Mouse (Mus musculus) skeletal muscle tissue, adult 2 months (tissue): ENCODE measurements around the gene Col4a4.

Source experiments
- DNase-seq: peaks from one replicate; pipeline ENCODE4 v3.0.0-alpha.2; 2012; ENCODE audit warnings: low read depth, low spot score

The Col4a4 gene

GRCm38 (mm10) chr1:82414434-82415045, 172.1 kb downstream of the Col4a4 start:
- no peak for DNase-seq

GRCm38 (mm10) chr1:82412085-82412484, 174.6 kb downstream of the Col4a4 start:
- no peak for DNase-seq

GRCm38 (mm10) chr1:82411521-82411920, 175.1 kb downstream of the Col4a4 start:
- no peak for DNase-seq

GRCm38 (mm10) chr1:82410548-82410947, 176.1 kb downstream of the Col4a4 start:
- DNase-seq = no peak

GRCm38 (mm10) chr1:82409271-82409670, 177.4 kb downstream of the Col4a4 start:
- DNase-seq = no peak

GRCm38 (mm10) chr1:82407786-82408185, 178.9 kb downstream of the Col4a4 start:
- no peak for DNase-seq
